Mouse (Mus musculus) liver, embryonic 14.5 days (tissue): ENCODE data around the gene Smpd1. TPM values are rescaled to one million over a fixed set of nuclear protein-coding genes. Genes with fewer than 3 reads are reported as not detected.
A peak's percentile ranks its signal among the peaks of the same experiment; 100 is the strongest.

Experiments used
- ATAC-seq: fragments of 200-750 bp; cut with Nextera tagmentation; 2 replicates; pipeline ENCODE4 v1.8.0; 2017; ENCODE audit warnings: moderate number of reproducible peaks, mild to moderate bottlenecking, moderate library complexity; ENCODE audit not compliant: insufficient read depth
- DNase-seq, 3 experiments: peaks; one replicate each; pipeline ENCODE4 v3.0.0-alpha.2; 2012 to 2013; ENCODE audit warnings: low read depth in 3 of 3, low spot score in 3 of 3
- H3K27ac ChIP-seq: fragments of 300-500 bp; sonication (generic); 2 replicates; pipeline ENCODE4 v1.5.1; 2014; ENCODE audit warnings: moderate library complexity, mild to moderate bottlenecking, control low read depth, inconsistent platforms
- H3K27me3 ChIP-seq: fragments of 300-500 bp; sonication (generic); 2 replicates; pipeline ENCODE4 v1.6.1; 2014; ENCODE audit warnings: mild to moderate bottlenecking, low read length, moderate library complexity; ENCODE audit not compliant: control insufficient read depth, insufficient read depth
- H3K36me3 ChIP-seq: fragments of 300-500 bp; sonication (generic); replicated peaks from 2 replicates; pipeline ENCODE4 v1.6.1; 2014; ENCODE audit warnings: low read depth; ENCODE audit not compliant: control insufficient read depth, insufficient read depth
- H3K4me1 ChIP-seq, 2 experiments: fragments of 200-500 bp in 1 of 2; fragments of 300-500 bp in 1 of 2; sonication (generic) in 1 of 2; replicated peaks; 2 replicates each; pipeline ENCODE4 v1.6.1; 2012 to 2014; ENCODE audit warnings: antibody characterized with exemption in 1 of 2, inconsistent platforms in 1 of 2, low read length in 1 of 2; ENCODE audit not compliant: control insufficient read depth in 2 of 2, insufficient read depth in 2 of 2
- H3K4me2 ChIP-seq: fragments of 300-500 bp; sonication (generic); 2 replicates; pipeline ENCODE4 v1.6.1; 2014; ENCODE audit warnings: low read depth, mild to moderate bottlenecking, control low read depth, moderate library complexity
- H3K4me3 ChIP-seq, 2 experiments: fragments of 200-500 bp in 1 of 2; fragments of 300-500 bp in 1 of 2; sonication (generic) in 1 of 2; 2 replicates each; pipeline ENCODE4 v1.5.1; 2012 to 2014; ENCODE audit warnings: low read depth in 2 of 2, low read length in 2 of 2, mild to moderate bottlenecking in 2 of 2, control low read depth in 1 of 2, inconsistent platforms in 1 of 2, moderate library complexity in 1 of 2; ENCODE audit not compliant: insufficient read depth in 1 of 2
- H3K9ac ChIP-seq: fragments of 300-500 bp; sonication (generic); replicated peaks from 2 replicates; pipeline ENCODE4 v1.6.1; 2014; ENCODE audit warnings: mild to moderate bottlenecking, control low read depth, moderate library complexity
- H3K9me3 ChIP-seq: fragments of 300-500 bp; sonication (generic); 2 replicates; pipeline ENCODE4 v1.6.1; 2016; ENCODE audit warnings: low read length, mixed read lengths; ENCODE audit not compliant: control insufficient read depth
- CTCF ChIP-seq: IDR thresholded peaks from 2 replicates; pipeline ENCODE4 v1.5.1; 2016; ENCODE audit warnings: antibody characterized with exemption, low read depth, control low read depth
- EP300 ChIP-seq: IDR thresholded peaks from 2 replicates; pipeline ENCODE4 v1.6.1; 2016; ENCODE audit warnings: antibody characterized with exemption, low read depth
- WGBS: fragments of 180-500 bp; shearing (Covaris S2); extraction: QIAGEN DNeasy Blood & Tissue Kit; methylation state at CpG from one replicate; pipeline ENCODE4 v1.1.7; 2014; ENCODE audit not compliant: insufficient replicate concordance; 5-methylcytosine and 5-hydroxymethylcytosine counted together
- polyA plus RNA-seq, 2 experiments: library from polyadenylated mRNA; depleted of rRNA in 1 of 2; stranded (reverse) in 1 of 2; unstranded in 1 of 2; fragments of >200 nt; fragmentation: Nextera tagmentation in 1 of 2; extraction: Ambion mirVana in 1 of 2; gene quantifications; 2 replicates each; pipeline versions ENCODE4 v1.2.1 to v1.2.3; 2012 to 2014

The Smpd1 gene
- polyA plus RNA-seq, 2 experiments, result 9.3 to 22.3 TPM

GRCm38 (mm10) chr7:105581959-105582358 is 27.8 kb downstream of the Smpd1 start:
- Histone ChIP-seq H3K27me3 (no peaks in the 10 kb centered on the region; the same call in none of the 2 replicates), H3K9me3 (no peaks in the 10 kb centered on the region), H3K4me1 (no peaks in the 10 kb centered on the region), H3K4me3 (no peak overlapping the region), H3K4me2 (peak overlapping the region; percentile 63; the same call in 1 of the 2 replicates), H3K36me3 (no peaks in the 10 kb centered on the region), H3K9ac (no peak overlapping the region), H3K27ac (no peak overlapping the region)
- DNase-seq (no peak), ATAC-seq (no peak)
- 58% methylated on average over 2 of the region's 2 CpGs for WGBS
- TF ChIP-seq CTCF (no peak), EP300 (no peak)

GRCm38 (mm10) chr7:105588325-105588912 is 34.3 kb downstream of the Smpd1 start:
- H3K27ac ChIP-seq, result no peak overlapping the region
- H3K4me1 ChIP-seq, result no peaks in the 10 kb centered on the region
- no peak for ATAC-seq
- H3K9me3 ChIP-seq, result no peaks in the 10 kb centered on the region
- no peak overlapping the region for H3K9ac ChIP-seq
- 46% methylated on average over 9 of the region's 9 CpGs for WGBS
- H3K4me2 ChIP-seq, result no peak overlapping the region
- H3K36me3 ChIP-seq, result no peaks in the 10 kb centered on the region
- TF ChIP-seq EP300 (no peak), CTCF (no peak)
- H3K4me3 ChIP-seq, result no peak overlapping the region
- no peak for DNase-seq
- H3K27me3 ChIP-seq, result no peaks in the 10 kb centered on the region

- DNase-seq (no peak), ATAC-seq (no peak)
- Histone ChIP-seq H3K4me3 (no peak overlapping the region), H3K4me1 (no peaks in the 10 kb centered on the region), H3K4me2 (no peak overlapping the region), H3K9ac (no peak overlapping the region), H3K9me3 (no peaks in the 10 kb centered on the region), H3K27ac (no peak overlapping the region), H3K27me3 (no peaks in the 10 kb centered on the region), H3K36me3 (no peaks in the 10 kb centered on the region)
- TF ChIP-seq EP300, result no peak
- no peak for TF ChIP-seq CTCF
- 28% methylated on average over 7 of the region's 7 CpGs for WGBS
Measured at GRCm38 (mm10) chr7:105590097-105590496, 35.9 kb downstream of the Smpd1 start.

DNA sequence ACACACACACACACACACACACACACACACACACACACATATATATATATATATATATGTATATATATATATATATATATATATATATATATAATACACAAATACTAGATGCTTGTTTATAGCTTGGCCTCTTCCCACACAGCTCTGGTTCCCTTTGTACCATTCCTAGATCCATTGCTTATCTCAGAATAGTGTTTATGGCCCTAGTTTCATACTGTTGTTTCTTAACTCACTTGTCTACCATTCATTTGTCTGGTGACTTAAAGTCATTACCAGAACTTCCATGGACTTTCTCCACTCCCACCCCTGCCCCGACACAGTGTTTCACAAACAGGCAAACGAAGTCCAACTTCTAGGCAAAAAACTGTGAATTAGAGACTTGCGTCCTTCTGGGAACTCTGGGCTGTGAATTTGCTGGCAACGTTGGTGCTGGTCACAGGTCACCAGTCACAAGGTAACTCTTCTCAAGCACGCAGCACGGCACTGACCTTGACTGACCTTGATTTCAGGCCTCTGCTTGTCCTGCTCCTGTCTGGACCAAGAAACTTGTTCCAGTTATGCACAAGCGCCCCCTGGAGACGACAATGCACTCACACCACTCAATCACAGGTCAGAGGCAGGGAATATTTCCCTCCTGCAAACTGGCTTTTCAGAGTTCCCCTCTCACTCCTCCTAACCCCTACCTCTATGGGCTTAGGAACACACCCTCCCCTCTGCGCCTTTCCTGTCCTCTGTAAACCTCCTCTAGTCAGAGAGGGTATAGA is 48.9 kb downstream of the Smpd1 start:
- 35% methylated on average over 9 of the region's 9 CpGs for WGBS
- Histone ChIP-seq H3K27ac (no peak overlapping the region), H3K4me3 (no peak overlapping the region), H3K4me1 (0 out of 4 replicates have a peak, but pooled peaks cover 0 to 2% of the 10 kb centered on the region in 2 experiments), H3K9ac (no peak overlapping the region), H3K9me3 (no peaks in the 10 kb centered on the region), H3K4me2 (no peak overlapping the region), H3K36me3 (no peaks in the 10 kb centered on the region), H3K27me3 (no peaks in the 10 kb centered on the region)
- DNase-seq, result peak in 2 of 3 experiments; percentile 22
- TF ChIP-seq EP300 (no peak), CTCF (peak; percentile 81)
- ATAC-seq, result peak; percentile 46; the same call in 1 of the 2 replicates

Other genes with a start within 250 kb of the Smpd1 start
- gene Olfr689, start 243.2 kb upstream of the Smpd1 start, polyA plus RNA-seq (2012; rRNA removed), result not detected in 2 replicates
- not detected in 2 replicates for gene Olfr689, start 243.2 kb upstream of the Smpd1 start, polyA plus RNA-seq (2014; fragmentation: Nextera tagmentation; extraction: Ambion mirVana)
- not detected in 2 replicates for gene Olfr690, start 220.3 kb upstream of the Smpd1 start, polyA plus RNA-seq (2012; rRNA removed)
- not detected in 2 replicates for gene Olfr690, start 220.3 kb upstream of the Smpd1 start, polyA plus RNA-seq (2014; fragmentation: Nextera tagmentation; extraction: Ambion mirVana)
- gene Olfr691, start 212.1 kb upstream of the Smpd1 start, polyA plus RNA-seq (2012; rRNA removed), result not detected in 2 replicates
- gene Olfr691, start 212.1 kb upstream of the Smpd1 start, polyA plus RNA-seq (2014; fragmentation: Nextera tagmentation; extraction: Ambion mirVana), result not detected in 2 replicates
- not detected in 2 replicates for gene Olfr692, start 186.1 kb upstream of the Smpd1 start, polyA plus RNA-seq (2012; rRNA removed)
- not detected in 2 replicates for gene Olfr692, start 186.1 kb upstream of the Smpd1 start, polyA plus RNA-seq (2014; fragmentation: Nextera tagmentation; extraction: Ambion mirVana)
- gene Gm5901, start 179.3 kb upstream of the Smpd1 start, polyA plus RNA-seq (2012; rRNA removed), result not detected in 2 replicates
- not detected in 2 replicates for gene Gm5901, start 179.3 kb upstream of the Smpd1 start, polyA plus RNA-seq (2014; fragmentation: Nextera tagmentation; extraction: Ambion mirVana)
- 8.1 and 8.7 TPM in 2 replicates for gene Fam160a2, start 154.3 kb upstream of the Smpd1 start, polyA plus RNA-seq (2012; rRNA removed)
- 7.4 and 8.1 TPM in 2 replicates for gene Fam160a2, start 154.3 kb upstream of the Smpd1 start, polyA plus RNA-seq (2014; fragmentation: Nextera tagmentation; extraction: Ambion mirVana)
- gene Cnga4, start 149.8 kb upstream of the Smpd1 start, polyA plus RNA-seq (2012; rRNA removed), result 0.02 TPM in 1 of 2 replicates, not detected in the other
- not detected in 2 replicates for gene Cnga4, start 149.8 kb upstream of the Smpd1 start, polyA plus RNA-seq (2014; fragmentation: Nextera tagmentation; extraction: Ambion mirVana)
- gene Cckbr, start 128.6 kb upstream of the Smpd1 start, polyA plus RNA-seq (2012; rRNA removed), result not detected in 2 replicates
- not detected in 2 replicates for gene Cckbr, start 128.6 kb upstream of the Smpd1 start, polyA plus RNA-seq (2014; fragmentation: Nextera tagmentation; extraction: Ambion mirVana)
- 2.3 and 2.6 TPM in 2 replicates for gene Cavin3, start 72.1 kb upstream of the Smpd1 start, polyA plus RNA-seq (2012; rRNA removed)
- gene Cavin3, start 72.1 kb upstream of the Smpd1 start, polyA plus RNA-seq (2014; fragmentation: Nextera tagmentation; extraction: Ambion mirVana), result 4.1 and 4.7 TPM in 2 replicates
- 2.1 and 3.0 TPM in 2 replicates for gene Apbb1, start 27.3 kb downstream of the Smpd1 start, polyA plus RNA-seq (2012; rRNA removed)
- 1.6 and 2.3 TPM in 2 replicates for gene Apbb1, start 27.3 kb downstream of the Smpd1 start, polyA plus RNA-seq (2014; fragmentation: Nextera tagmentation; extraction: Ambion mirVana)
- 203 and 207 TPM in 2 replicates for gene Hpx, start 45.8 kb downstream of the Smpd1 start, polyA plus RNA-seq (2012; rRNA removed)
- 276 and 285 TPM in 2 replicates for gene Hpx, start 45.8 kb downstream of the Smpd1 start, polyA plus RNA-seq (2014; fragmentation: Nextera tagmentation; extraction: Ambion mirVana)
- gene Trim3, start 79.2 kb downstream of the Smpd1 start, polyA plus RNA-seq (2012; rRNA removed), result 3.8 and 4.3 TPM in 2 replicates
- gene Trim3, start 79.2 kb downstream of the Smpd1 start, polyA plus RNA-seq (2014; fragmentation: Nextera tagmentation; extraction: Ambion mirVana), result 1.9 and 2.2 TPM in 2 replicates
- gene Timm10b, start 85.7 kb downstream of the Smpd1 start, polyA plus RNA-seq (2012; rRNA removed), result 47.6 and 58.7 TPM in 2 replicates
- gene Timm10b, start 85.7 kb downstream of the Smpd1 start, polyA plus RNA-seq (2014; fragmentation: Nextera tagmentation; extraction: Ambion mirVana), result 120 and 122 TPM in 2 replicates
- 11.2 and 15.4 TPM in 2 replicates for gene Arfip2, start 86.1 kb downstream of the Smpd1 start, polyA plus RNA-seq (2012; rRNA removed)
- 12.3 and 14.6 TPM in 2 replicates for gene Arfip2, start 86.1 kb downstream of the Smpd1 start, polyA plus RNA-seq (2014; fragmentation: Nextera tagmentation; extraction: Ambion mirVana)
- gene Gm45799, start 86.2 kb downstream of the Smpd1 start, polyA plus RNA-seq (2012; rRNA removed), result 42.2 and 69.5 TPM in 2 replicates
- 24.6 and 26.1 TPM in 2 replicates for gene Gm45799, start 86.2 kb downstream of the Smpd1 start, polyA plus RNA-seq (2014; fragmentation: Nextera tagmentation; extraction: Ambion mirVana)
- 0.57 and 0.70 TPM in 2 replicates for gene Dnhd1, start 96.5 kb downstream of the Smpd1 start, polyA plus RNA-seq (2012; rRNA removed)
- gene Dnhd1, start 96.5 kb downstream of the Smpd1 start, polyA plus RNA-seq (2014; fragmentation: Nextera tagmentation; extraction: Ambion mirVana), result 0.11 and 0.14 TPM in 2 replicates
- gene Ilk, start 182.2 kb downstream of the Smpd1 start, polyA plus RNA-seq (2012; rRNA removed), result 56.7 and 71.1 TPM in 2 replicates
- 110 and 118 TPM in 2 replicates for gene Ilk, start 182.2 kb downstream of the Smpd1 start, polyA plus RNA-seq (2014; fragmentation: Nextera tagmentation; extraction: Ambion mirVana)
- 6.5 and 7.0 TPM in 2 replicates for gene Rrp8, start 183.0 kb downstream of the Smpd1 start, polyA plus RNA-seq (2012; rRNA removed)
- gene Rrp8, start 183.0 kb downstream of the Smpd1 start, polyA plus RNA-seq (2014; fragmentation: Nextera tagmentation; extraction: Ambion mirVana), result 9.2 and 13.6 TPM in 2 replicates
- 149 and 197 TPM in 2 replicates for gene Taf10, start 190.0 kb downstream of the Smpd1 start, polyA plus RNA-seq (2012; rRNA removed)
- 163 and 167 TPM in 2 replicates for gene Taf10, start 190.0 kb downstream of the Smpd1 start, polyA plus RNA-seq (2014; fragmentation: Nextera tagmentation; extraction: Ambion mirVana)
- 34.1 and 41.9 TPM in 2 replicates for gene Tpp1, start 197.9 kb downstream of the Smpd1 start, polyA plus RNA-seq (2012; rRNA removed)
- gene Tpp1, start 197.9 kb downstream of the Smpd1 start, polyA plus RNA-seq (2014; fragmentation: Nextera tagmentation; extraction: Ambion mirVana), result 55.2 and 60.7 TPM in 2 replicates
- gene Dchs1, start 233.3 kb downstream of the Smpd1 start, polyA plus RNA-seq (2012; rRNA removed), result 0.57 and 0.71 TPM in 2 replicates
- 0.48 and 0.62 TPM in 2 replicates for gene Dchs1, start 233.3 kb downstream of the Smpd1 start, polyA plus RNA-seq (2014; fragmentation: Nextera tagmentation; extraction: Ambion mirVana)